Mouse (Mus musculus) CD4-positive, CD25-positive, alpha-beta regulatory T cell, adult 2 months (primary cell): ENCODE results near the gene Tnni3k.

Experiments used
- DNase-seq: peaks from one replicate; pipeline ENCODE4 v3.0.0-alpha.2; 2012; ENCODE audit warnings: low read depth, low spot score

The Tnni3k gene

GRCm38 (mm10) chr3:154949551-154949950 is 105.7 kb downstream of the Tnni3k start:
- no peak for DNase-seq

GRCm38 (mm10) chr3:154945688-154946161 is 109.5 kb downstream of the Tnni3k start:
- DNase-seq, result no peak

- DNase-seq, result no peak
These were observed 127.5 kb downstream of the Tnni3k start for GRCm38 (mm10) chr3:154927757-154928156.

GRCm38 (mm10) chr3:154924936-154925335 is 130.3 kb downstream of the Tnni3k start:
- DNase-seq, result no peak

GRCm38 (mm10) chr3:154915566-154915965 is 139.6 kb downstream of the Tnni3k start:
- no peak for DNase-seq

GRCm38 (mm10) chr3:154913641-154914040 is 141.6 kb downstream of the Tnni3k start:
- no peak for DNase-seq

GRCm38 (mm10) chr3:154896737-154897136 is 158.5 kb downstream of the Tnni3k start:
- no peak for DNase-seq

- no peak for DNase-seq
These were observed 162.0 kb downstream of the Tnni3k start for GRCm38 (mm10) chr3:154893225-154893624.

- no peak for DNase-seq
These were observed 169.8 kb downstream of the Tnni3k start for GRCm38 (mm10) chr3:154885452-154885851.

GRCm38 (mm10) chr3:154885048-154885447 is 170.2 kb downstream of the Tnni3k start:
- no peak for DNase-seq

- DNase-seq, result no peak
These were observed 173.7 kb downstream of the Tnni3k start for GRCm38 (mm10) chr3:154881428-154881986.

GRCm38 (mm10) chr3:154880536-154880939 is 174.7 kb downstream of the Tnni3k start:
- DNase-seq, result no peak

GRCm38 (mm10) chr3:154880108-154880507 is 175.1 kb downstream of the Tnni3k start:
- no peak for DNase-seq

GRCm38 (mm10) chr3:154879515-154879914 is 175.7 kb downstream of the Tnni3k start:
- DNase-seq, result no peak

GRCm38 (mm10) chr3:154879080-154879479 is 176.1 kb downstream of the Tnni3k start:
- DNase-seq, result no peak

GRCm38 (mm10) chr3:154868807-154869206 is 186.4 kb downstream of the Tnni3k start:
- DNase-seq, result no peak

- no peak for DNase-seq
These were observed 193.3 kb downstream of the Tnni3k start for GRCm38 (mm10) chr3:154861921-154862320.

GRCm38 (mm10) chr3:154859721-154860120 is 195.5 kb downstream of the Tnni3k start:
- DNase-seq, result no peak

- no peak for DNase-seq
These were observed 201.9 kb downstream of the Tnni3k start for GRCm38 (mm10) chr3:154853257-154853656.

- no peak for DNase-seq
These were observed 202.9 kb downstream of the Tnni3k start for GRCm38 (mm10) chr3:154852281-154852680.

GRCm38 (mm10) chr3:154842247-154842646 is 213.0 kb downstream of the Tnni3k start:
- DNase-seq, result no peak

GRCm38 (mm10) chr3:154841076-154841475 is 214.1 kb downstream of the Tnni3k start:
- DNase-seq, result no peak

- DNase-seq, result no peak
These were observed 217.3 kb downstream of the Tnni3k start for GRCm38 (mm10) chr3:154837861-154838260.

- DNase-seq, result no peak
These were observed 219.1 kb downstream of the Tnni3k start for GRCm38 (mm10) chr3:154836137-154836536.
